Mouse (Mus musculus): ENCODE results near the gene Igsf8. TPM values are rescaled to one million over a fixed set of nuclear protein-coding genes. Genes with fewer than 3 reads are reported as not detected.
A peak's percentile ranks its signal among the peaks of the same experiment; 100 is the strongest.

Gene Igsf8
- polyA plus RNA-seq, 1 experiment from 2014 or later: 24.7 TPM

DNA sequence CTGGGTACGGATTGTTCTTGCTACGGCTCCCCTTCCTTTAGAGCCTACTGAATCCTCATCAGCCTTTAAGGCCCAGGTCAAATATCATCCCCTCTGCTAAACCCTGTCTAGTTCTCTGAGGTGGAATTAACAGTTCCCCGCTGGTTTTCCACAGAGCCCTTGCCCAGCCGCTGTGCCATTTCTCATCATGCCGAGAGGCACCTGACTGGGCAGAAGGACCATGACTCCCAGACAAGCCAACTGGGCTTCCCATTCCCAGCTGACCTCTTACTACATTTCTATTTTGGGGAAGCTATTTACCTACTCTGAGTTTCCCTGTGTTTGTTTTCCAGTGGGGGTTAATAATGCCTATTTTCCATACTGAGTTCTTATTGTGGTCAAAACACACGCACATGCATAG is 21.6 kb downstream of the Igsf8 start:
- Histone ChIP-seq H3K27me3 (ENCODE audit: control insufficient read depth, insufficient read depth, low read length) (no peaks in the 10 kb centered on the region), H3K27ac (replicated peaks in 1 of 2; ENCODE audit: control insufficient read depth in 1 of 2, insufficient read depth in 1 of 2, low read depth in 2 of 2, low read length in 2 of 2) (no peak overlapping the region), H3K4me3 (ENCODE audit: control insufficient read depth in 1 of 2, insufficient read depth in 1 of 2, low read depth in 1 of 2, low read length in 2 of 2) (no peak overlapping the region), H3K9me3 (ENCODE audit: control insufficient read depth, low read length) (no peaks in the 10 kb centered on the region), H3K36me3 (ENCODE audit: control insufficient read depth, insufficient read depth, low read length) (peaks cover 73% of the 10 kb centered on the region), H3K4me1 (ENCODE audit: control insufficient read depth in 2 of 2, insufficient read depth in 2 of 2, low read length in 2 of 2) (peaks cover 3 to 4% of the 10 kb centered on the region in 2 experiments; a peak in 1 of 4 replicates), H3K4me2 (ENCODE audit: low read length) (no peak overlapping the region), H3K9ac (ENCODE audit: low read length) (no peak overlapping the region)
- WGBS: 96% methylated on average over 6 of the region's 6 CpGs
- no peak for ATAC-seq (ENCODE audit: insufficient number of reproducible peaks, insufficient read depth, low FRiP score, low read depth)

GRCm38 (mm10) chr1:172284221-172284620 is 22.8 kb downstream of the Igsf8 start:
- Histone ChIP-seq H3K36me3 (ENCODE audit: control insufficient read depth, insufficient read depth, low read length) (peaks cover 76% of the 10 kb centered on the region), H3K4me1 (ENCODE audit: control insufficient read depth in 2 of 2, insufficient read depth in 2 of 2, low read length in 2 of 2) (no peaks in the 10 kb centered on the region), H3K9me3 (ENCODE audit: control insufficient read depth, low read length) (no peaks in the 10 kb centered on the region), H3K4me3 (ENCODE audit: control insufficient read depth in 1 of 2, insufficient read depth in 1 of 2, low read depth in 1 of 2, low read length in 2 of 2) (no peak overlapping the region), H3K27ac (replicated peaks in 1 of 2; ENCODE audit: control insufficient read depth in 1 of 2, insufficient read depth in 1 of 2, low read depth in 2 of 2, low read length in 2 of 2) (no peak overlapping the region), H3K9ac (ENCODE audit: low read length) (no peak overlapping the region), H3K27me3 (ENCODE audit: control insufficient read depth, insufficient read depth, low read length) (no peaks in the 10 kb centered on the region), H3K4me2 (ENCODE audit: low read length) (no peak overlapping the region)
- WGBS: 76% methylated on average over 14 of the region's 14 CpGs
- no peak for ATAC-seq (ENCODE audit: insufficient number of reproducible peaks, insufficient read depth, low FRiP score, low read depth)

DNA sequence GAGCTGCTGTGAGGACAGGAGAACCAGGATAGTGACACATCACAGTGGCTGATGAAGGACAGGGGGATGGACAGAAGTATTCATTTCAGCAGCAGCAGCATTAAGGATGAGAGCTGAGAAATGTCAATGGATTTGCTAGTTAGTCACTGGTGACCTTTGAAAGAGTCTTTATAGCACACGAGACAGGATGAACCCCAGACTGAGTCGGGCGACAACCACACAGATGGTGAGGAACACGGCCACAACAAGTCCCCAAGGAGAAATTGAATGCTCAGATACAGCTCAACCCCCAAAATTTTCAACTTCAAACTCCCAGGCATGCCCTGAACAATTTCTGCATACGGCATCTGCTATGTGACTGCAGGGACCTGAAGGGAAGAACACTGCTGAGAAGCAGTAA is 25.3 kb downstream of the Igsf8 start:
- 90% methylated on average over 5 of the region's 5 CpGs for WGBS
- Histone ChIP-seq H3K9ac (ENCODE audit: low read length) (no peak overlapping the region), H3K27ac (replicated peaks in 1 of 2; ENCODE audit: control insufficient read depth in 1 of 2, insufficient read depth in 1 of 2, low read depth in 2 of 2, low read length in 2 of 2) (no peak overlapping the region), H3K4me1 (ENCODE audit: control insufficient read depth in 2 of 2, insufficient read depth in 2 of 2, low read length in 2 of 2) (no peaks in the 10 kb centered on the region), H3K4me3 (ENCODE audit: control insufficient read depth in 1 of 2, insufficient read depth in 1 of 2, low read depth in 1 of 2, low read length in 2 of 2) (no peak overlapping the region), H3K36me3 (ENCODE audit: control insufficient read depth, insufficient read depth, low read length) (peaks cover 85% of the 10 kb centered on the region), H3K9me3 (ENCODE audit: control insufficient read depth, low read length) (no peaks in the 10 kb centered on the region), H3K27me3 (ENCODE audit: control insufficient read depth, insufficient read depth, low read length) (no peaks in the 10 kb centered on the region), H3K4me2 (ENCODE audit: low read length) (no peak overlapping the region)
- no peak for ATAC-seq (ENCODE audit: insufficient number of reproducible peaks, insufficient read depth, low FRiP score, low read depth)

- no peaks in the 10 kb centered on the region for H3K9me3 ChIP-seq (ENCODE audit: control insufficient read depth, low read length)
- H3K36me3 ChIP-seq (ENCODE audit: control insufficient read depth, insufficient read depth, low read length): peaks cover 89% of the 10 kb centered on the region
Measured at GRCm38 (mm10) chr1:172288900-172289616, 27.6 kb downstream of the Igsf8 start.

GRCm38 (mm10) chr1:172289617-172289946 is 28.1 kb downstream of the Igsf8 start:
- Histone ChIP-seq H3K9me3 (ENCODE audit: control insufficient read depth, low read length) (no peaks in the 10 kb centered on the region), H3K9ac (ENCODE audit: low read length) (no peak overlapping the region), H3K4me3 (ENCODE audit: control insufficient read depth in 1 of 2, insufficient read depth in 1 of 2, low read depth in 1 of 2, low read length in 2 of 2) (no peak overlapping the region), H3K27ac (replicated peaks in 1 of 2; ENCODE audit: control insufficient read depth in 1 of 2, insufficient read depth in 1 of 2, low read depth in 2 of 2, low read length in 2 of 2) (no peak overlapping the region), H3K4me2 (ENCODE audit: low read length) (no peak overlapping the region), H3K27me3 (ENCODE audit: control insufficient read depth, insufficient read depth, low read length) (no peaks in the 10 kb centered on the region), H3K4me1 (ENCODE audit: control insufficient read depth in 2 of 2, insufficient read depth in 2 of 2, low read length in 2 of 2) (no peaks in the 10 kb centered on the region), H3K36me3 (ENCODE audit: control insufficient read depth, insufficient read depth, low read length) (peaks cover 83% of the 10 kb centered on the region)
- WGBS: 77% methylated on average over 3 of the region's 3 CpGs
- ATAC-seq (ENCODE audit: insufficient number of reproducible peaks, insufficient read depth, low FRiP score, low read depth): no peak

More at GRCm38 (mm10) chr1:172288900-172289616, 27.6 kb downstream of the Igsf8 start:
- H3K27ac ChIP-seq (replicated peaks in 1 of 2; ENCODE audit: control insufficient read depth in 1 of 2, insufficient read depth in 1 of 2, low read depth in 2 of 2, low read length in 2 of 2): no peak overlapping the region
- 83% methylated on average over 11 of the region's 11 CpGs for WGBS
- ATAC-seq (ENCODE audit: insufficient number of reproducible peaks, insufficient read depth, low FRiP score, low read depth): no peak
- H3K4me2 ChIP-seq (ENCODE audit: low read length): no peak overlapping the region
- no peak overlapping the region for H3K9ac ChIP-seq (ENCODE audit: low read length)
- H3K4me1 ChIP-seq (ENCODE audit: control insufficient read depth in 2 of 2, insufficient read depth in 2 of 2, low read length in 2 of 2): no peaks in the 10 kb centered on the region
- no peaks in the 10 kb centered on the region for H3K27me3 ChIP-seq (ENCODE audit: control insufficient read depth, insufficient read depth, low read length)
- no peak overlapping the region for H3K4me3 ChIP-seq (ENCODE audit: control insufficient read depth in 1 of 2, insufficient read depth in 1 of 2, low read depth in 1 of 2, low read length in 2 of 2)

DNA sequence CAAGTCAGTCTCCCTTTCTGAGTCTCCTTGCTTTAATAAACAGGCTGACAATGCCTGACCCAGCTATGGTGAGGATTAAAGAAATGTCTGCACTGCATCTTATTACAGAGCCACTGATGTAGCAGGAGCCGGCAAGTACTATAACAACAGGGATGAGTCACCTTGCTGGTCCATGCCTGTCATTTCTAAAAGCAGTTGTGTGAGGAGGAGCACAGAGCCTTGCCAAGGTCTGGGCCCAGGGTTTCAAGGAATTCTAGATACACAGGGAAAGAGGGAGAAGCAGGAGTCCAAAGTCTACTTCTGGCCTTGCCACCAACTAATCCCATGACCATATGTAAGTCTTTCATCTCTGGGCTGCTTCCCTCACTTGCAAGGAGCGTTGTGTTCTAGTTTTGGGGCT is 31.4 kb downstream of the Igsf8 start:
- H3K27ac ChIP-seq (replicated peaks in 1 of 2; ENCODE audit: control insufficient read depth in 1 of 2, insufficient read depth in 1 of 2, low read depth in 2 of 2, low read length in 2 of 2): no peak overlapping the region
- H3K4me1 ChIP-seq (ENCODE audit: control insufficient read depth in 2 of 2, insufficient read depth in 2 of 2, low read length in 2 of 2): peaks cover 26% of the 10 kb centered on the region in 2 experiments
- no peak for ATAC-seq (ENCODE audit: insufficient number of reproducible peaks, insufficient read depth, low FRiP score, low read depth)
- 81% methylated on average over 2 of the region's 2 CpGs for WGBS
- no peaks in the 10 kb centered on the region for H3K27me3 ChIP-seq (ENCODE audit: control insufficient read depth, insufficient read depth, low read length)
- no peak overlapping the region for H3K9ac ChIP-seq (ENCODE audit: low read length)
- no peak overlapping the region for H3K4me3 ChIP-seq (ENCODE audit: control insufficient read depth in 1 of 2, insufficient read depth in 1 of 2, low read depth in 1 of 2, low read length in 2 of 2)
- no peak overlapping the region for H3K4me2 ChIP-seq (ENCODE audit: low read length)
- H3K36me3 ChIP-seq (ENCODE audit: control insufficient read depth, insufficient read depth, low read length): peaks cover 51% of the 10 kb centered on the region
- no peaks in the 10 kb centered on the region for H3K9me3 ChIP-seq (ENCODE audit: control insufficient read depth, low read length)

- no peak overlapping the region for H3K4me3 ChIP-seq (ENCODE audit: control insufficient read depth in 1 of 2, insufficient read depth in 1 of 2, low read depth in 1 of 2, low read length in 2 of 2)
- no peak overlapping the region for H3K9ac ChIP-seq (ENCODE audit: low read length)
- no peaks in the 10 kb centered on the region for H3K27me3 ChIP-seq (ENCODE audit: control insufficient read depth, insufficient read depth, low read length)
- ATAC-seq (ENCODE audit: insufficient number of reproducible peaks, insufficient read depth, low FRiP score, low read depth): no peak
- H3K4me1 ChIP-seq (ENCODE audit: control insufficient read depth in 2 of 2, insufficient read depth in 2 of 2, low read length in 2 of 2): peaks cover 32% of the 10 kb centered on the region in 2 experiments
- WGBS: 90% methylated on average over 11 of the region's 11 CpGs
- H3K27ac ChIP-seq (replicated peaks in 1 of 2; ENCODE audit: control insufficient read depth in 1 of 2, insufficient read depth in 1 of 2, low read depth in 2 of 2, low read length in 2 of 2): no peak overlapping the region
- no peaks in the 10 kb centered on the region for H3K9me3 ChIP-seq (ENCODE audit: control insufficient read depth, low read length)
- no peak overlapping the region for H3K4me2 ChIP-seq (ENCODE audit: low read length)
- H3K36me3 ChIP-seq (ENCODE audit: control insufficient read depth, insufficient read depth, low read length): peaks cover 45% of the 10 kb centered on the region
Measured at GRCm38 (mm10) chr1:172293449-172293848, 32.0 kb downstream of the Igsf8 start.

- peak overlapping the region; percentile 36 to 86 for H3K27ac ChIP-seq (replicated peaks in 1 of 2; ENCODE audit: control insufficient read depth in 1 of 2, insufficient read depth in 1 of 2, low read depth in 2 of 2, low read length in 2 of 2)
- 27% methylated on average over 4 of the region's 4 CpGs for WGBS
- no peaks in the 10 kb centered on the region for H3K9me3 ChIP-seq (ENCODE audit: control insufficient read depth, low read length)
- no peaks in the 10 kb centered on the region for H3K27me3 ChIP-seq (ENCODE audit: control insufficient read depth, insufficient read depth, low read length)
- H3K4me2 ChIP-seq (ENCODE audit: low read length): peak overlapping the region; percentile 75
- no peak for ATAC-seq (ENCODE audit: insufficient number of reproducible peaks, insufficient read depth, low FRiP score, low read depth)
- peak overlapping the region in 1 of 2 experiments; percentile 42; a peak in 1 of 4 replicates for H3K4me3 ChIP-seq (ENCODE audit: control insufficient read depth in 1 of 2, insufficient read depth in 1 of 2, low read depth in 1 of 2, low read length in 2 of 2)
- H3K36me3 ChIP-seq (ENCODE audit: control insufficient read depth, insufficient read depth, low read length): peaks cover 22% of the 10 kb centered on the region
- peaks cover 49 to 51% of the 10 kb centered on the region in 2 experiments for H3K4me1 ChIP-seq (ENCODE audit: control insufficient read depth in 2 of 2, insufficient read depth in 2 of 2, low read length in 2 of 2)
- peak overlapping the region; percentile 59 for H3K9ac ChIP-seq (ENCODE audit: low read length)
Measured at GRCm38 (mm10) chr1:172295751-172296197, 34.3 kb downstream of the Igsf8 start.
